Mouse (Mus musculus) neural tube, embryonic 13.5 days (tissue): ENCODE measurements around the gene Rab14. TPM values are rescaled to one million over a fixed set of nuclear protein-coding genes. Genes with fewer than 3 reads are reported as not detected.

Experiments
- ATAC-seq: fragments of 200-750 bp; cut with Nextera tagmentation; 2 replicates; pipeline ENCODE4 v1.8.0; 2017; ENCODE audit warnings: low read depth, mild to moderate bottlenecking, moderate TSS enrichment, moderate library complexity
- H3K27ac ChIP-seq: fragments of 300-500 bp; sonication (generic); replicated peaks from 2 replicates; pipeline ENCODE4 v1.5.1; 2015; ENCODE audit warnings: moderate library complexity, mild to moderate bottlenecking, inconsistent platforms
- H3K27me3 ChIP-seq: fragments of 300-500 bp; sonication (generic); 2 replicates; pipeline ENCODE4 v1.6.1; 2015; ENCODE audit warnings: mild to moderate bottlenecking, inconsistent platforms
- H3K36me3 ChIP-seq: fragments of 300-500 bp; sonication (generic); 2 replicates; pipeline ENCODE4 v1.6.1; 2015; ENCODE audit warnings: mild to moderate bottlenecking, inconsistent platforms
- H3K4me1 ChIP-seq: fragments of 300-500 bp; sonication (generic); replicated peaks from 2 replicates; pipeline ENCODE4 v1.6.1; 2015; ENCODE audit warnings: inconsistent platforms
- H3K4me2 ChIP-seq: fragments of 300-500 bp; sonication (generic); 2 replicates; pipeline ENCODE4 v1.6.1; 2015; ENCODE audit warnings: inconsistent platforms, mild to moderate bottlenecking, moderate library complexity
- H3K4me3 ChIP-seq: fragments of 300-500 bp; sonication (generic); 2 replicates; pipeline ENCODE4 v1.5.1; 2015; ENCODE audit warnings: mild to moderate bottlenecking, inconsistent platforms
- H3K9ac ChIP-seq: fragments of 300-500 bp; sonication (generic); 2 replicates; pipeline ENCODE4 v1.6.1; 2015; ENCODE audit warnings: moderate library complexity, mild to moderate bottlenecking, inconsistent platforms
- H3K9me3 ChIP-seq: fragments of 300-500 bp; sonication (generic); 2 replicates; pipeline ENCODE4 v1.6.1; 2016; ENCODE audit warnings: inconsistent platforms
- WGBS: fragments of 180-500 bp; shearing (Covaris S2); methylation state at CpG from one replicate; pipeline ENCODE4 v1.1.7; 2015; 5-methylcytosine and 5-hydroxymethylcytosine counted together
- polyA plus RNA-seq: library from polyadenylated mRNA; unstranded; fragments of >200 nt; fragmentation: Nextera tagmentation; extraction: Ambion mirVana; gene quantifications from 2 replicates; pipeline ENCODE4 v1.2.1, GENCODE M21; 2015

Rab14 gene
- 428 and 458 TPM in 2 replicates for polyA plus RNA-seq

DNA sequence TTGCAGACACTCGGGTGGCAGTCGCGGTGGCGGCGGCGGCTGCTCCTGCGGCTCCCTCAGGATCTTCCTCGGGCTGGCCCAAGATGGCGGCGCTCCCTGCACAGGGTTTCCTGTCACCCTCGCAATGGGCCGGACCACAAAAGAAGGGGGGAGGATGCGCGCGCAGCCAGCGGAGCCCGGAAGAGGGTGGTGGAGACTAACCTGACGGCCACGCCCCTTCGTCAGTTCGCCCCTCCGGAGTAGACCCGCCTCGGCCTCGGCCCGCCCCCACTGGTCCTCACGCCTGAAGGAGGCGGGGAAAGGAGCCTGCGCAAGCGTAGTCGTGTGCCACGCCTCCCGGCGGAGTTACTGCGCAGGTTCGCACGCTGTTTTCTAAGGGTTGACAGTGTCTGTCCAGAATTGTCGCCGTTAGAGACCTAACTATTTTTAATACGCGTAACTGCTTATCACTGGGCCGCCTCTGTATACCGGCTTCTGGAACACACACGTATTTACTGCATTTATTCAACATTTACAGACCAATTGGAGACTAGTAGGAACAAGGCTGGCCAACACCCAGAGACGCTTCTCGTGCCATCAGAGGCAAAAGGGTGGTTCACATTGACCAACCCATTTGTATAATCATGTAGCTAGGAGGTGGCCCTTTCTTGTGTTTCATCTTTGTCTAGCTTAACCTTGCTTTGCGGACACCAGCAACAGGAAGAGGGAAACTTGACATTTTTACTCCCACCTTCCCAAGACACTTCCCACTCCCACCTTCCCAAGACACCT lies at the start of gene Rab14:
Rab14 (minus strand) TSS at position 223 of the 771 bp plus-strand sequence.
- Histone ChIP-seq H3K4me3 (peak within 1 kb of the TSS; percentile 86), H3K9ac (peak within 1 kb of the TSS; percentile 100)
- peak; percentile 98 for ATAC-seq

GRCm38 (mm10) chr2:35247763-35248162 lies 46.8 kb upstream of the Rab14 start:
- WGBS = 80% methylated on average over 5 of the region's 5 CpGs
- Histone ChIP-seq H3K4me3 (no peak overlapping the region), H3K4me1 (no peaks in the 10 kb centered on the region), H3K27ac (no peak overlapping the region), H3K36me3 (no peaks in the 10 kb centered on the region), H3K27me3 (0 out of 2 replicates have a peak, but pooled peaks cover 3% of the 10 kb centered on the region), H3K9ac (no peak overlapping the region), H3K9me3 (no peaks in the 10 kb centered on the region), H3K4me2 (no peak overlapping the region)
- ATAC-seq = no peak

More for the DNA sequence above, at the start of gene Rab14:
- H3K4me1 ChIP-seq = peaks cover 34% of the 10 kb centered on the region
- H3K36me3 ChIP-seq = no peaks in the 10 kb centered on the region
- peak within 1 kb of the TSS; percentile 98 for H3K27ac ChIP-seq
- H3K9me3 ChIP-seq = no peaks in the 10 kb centered on the region
- peak within 1 kb of the TSS; percentile 74 for H3K4me2 ChIP-seq
- under 1% methylated on average over 42 of the region's 47 CpGs for WGBS
- 0 out of 2 replicates have a peak, but pooled peaks cover 4% of the 10 kb centered on the region for H3K27me3 ChIP-seq

DNA sequence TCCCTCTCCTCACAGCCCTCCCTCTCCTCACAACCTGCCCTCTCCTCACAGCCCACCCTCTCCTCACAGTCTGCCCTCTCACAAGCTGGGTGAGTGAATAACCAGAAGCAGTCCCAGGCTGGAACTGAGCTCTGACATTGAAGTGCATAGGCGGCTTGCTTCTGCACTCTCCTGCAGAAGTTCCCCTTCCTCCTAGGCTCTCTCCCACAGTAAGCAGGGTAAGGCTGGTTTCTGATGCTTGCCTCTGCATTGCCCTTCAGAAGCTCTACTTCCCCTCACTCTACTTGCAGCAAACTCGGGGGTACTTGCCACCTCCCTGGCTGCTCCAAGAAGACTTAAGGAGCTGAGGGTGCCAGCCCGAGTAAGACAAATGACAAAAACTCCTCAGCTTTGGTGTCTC lies 43.3 kb upstream of the Rab14 start:
- Histone ChIP-seq H3K4me1 (no peaks in the 10 kb centered on the region), H3K9ac (no peak overlapping the region), H3K27ac (no peak overlapping the region), H3K9me3 (no peaks in the 10 kb centered on the region), H3K4me3 (no peak overlapping the region), H3K36me3 (no peaks in the 10 kb centered on the region), H3K27me3 (0 out of 2 replicates have a peak, but pooled peaks cover 3% of the 10 kb centered on the region), H3K4me2 (no peak overlapping the region)
- ATAC-seq = no peak
- WGBS = 56% methylated on average over 3 of the region's 3 CpGs

GRCm38 (mm10) chr2:35235021-35235420 lies 34.1 kb upstream of the Rab14 start:
- WGBS = 58% methylated on average over 6 of the region's 6 CpGs
- no peak for ATAC-seq
- Histone ChIP-seq H3K36me3 (no peaks in the 10 kb centered on the region), H3K27ac (no peak overlapping the region), H3K9me3 (no peaks in the 10 kb centered on the region), H3K4me1 (peaks cover 32% of the 10 kb centered on the region), H3K27me3 (no peaks in the 10 kb centered on the region), H3K9ac (no peak overlapping the region), H3K4me3 (no peak overlapping the region), H3K4me2 (no peak overlapping the region)

DNA sequence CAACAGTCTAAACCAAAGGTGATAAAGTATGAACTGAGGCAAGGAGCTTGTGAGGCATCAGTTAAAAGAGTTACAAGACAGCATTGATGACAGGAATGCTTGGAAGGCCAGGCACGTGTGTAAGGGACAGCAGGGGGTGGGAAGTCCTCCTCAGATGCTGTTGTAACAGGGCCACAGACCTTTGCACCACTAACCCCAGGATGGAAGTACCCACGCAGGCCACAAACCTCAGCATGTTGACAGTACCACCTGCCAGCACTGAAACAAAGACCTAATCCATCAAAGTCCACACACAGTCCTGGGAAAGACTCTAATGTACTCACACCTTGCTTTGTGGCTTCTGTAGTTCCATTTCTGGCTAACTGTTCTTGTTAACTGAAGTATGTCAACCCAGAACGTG lies 33.0 kb upstream of the Rab14 start:
- H3K27me3 ChIP-seq = no peaks in the 10 kb centered on the region
- 24% methylated on average over 3 of the region's 3 CpGs for WGBS
- no peak overlapping the region for H3K4me3 ChIP-seq
- ATAC-seq = no peak
- H3K9me3 ChIP-seq = no peaks in the 10 kb centered on the region
- H3K4me2 ChIP-seq = no peak overlapping the region
- H3K4me1 ChIP-seq = peaks cover 32% of the 10 kb centered on the region
- H3K36me3 ChIP-seq = no peaks in the 10 kb centered on the region
- H3K9ac ChIP-seq = no peak overlapping the region
- H3K27ac ChIP-seq = no peak overlapping the region

DNA sequence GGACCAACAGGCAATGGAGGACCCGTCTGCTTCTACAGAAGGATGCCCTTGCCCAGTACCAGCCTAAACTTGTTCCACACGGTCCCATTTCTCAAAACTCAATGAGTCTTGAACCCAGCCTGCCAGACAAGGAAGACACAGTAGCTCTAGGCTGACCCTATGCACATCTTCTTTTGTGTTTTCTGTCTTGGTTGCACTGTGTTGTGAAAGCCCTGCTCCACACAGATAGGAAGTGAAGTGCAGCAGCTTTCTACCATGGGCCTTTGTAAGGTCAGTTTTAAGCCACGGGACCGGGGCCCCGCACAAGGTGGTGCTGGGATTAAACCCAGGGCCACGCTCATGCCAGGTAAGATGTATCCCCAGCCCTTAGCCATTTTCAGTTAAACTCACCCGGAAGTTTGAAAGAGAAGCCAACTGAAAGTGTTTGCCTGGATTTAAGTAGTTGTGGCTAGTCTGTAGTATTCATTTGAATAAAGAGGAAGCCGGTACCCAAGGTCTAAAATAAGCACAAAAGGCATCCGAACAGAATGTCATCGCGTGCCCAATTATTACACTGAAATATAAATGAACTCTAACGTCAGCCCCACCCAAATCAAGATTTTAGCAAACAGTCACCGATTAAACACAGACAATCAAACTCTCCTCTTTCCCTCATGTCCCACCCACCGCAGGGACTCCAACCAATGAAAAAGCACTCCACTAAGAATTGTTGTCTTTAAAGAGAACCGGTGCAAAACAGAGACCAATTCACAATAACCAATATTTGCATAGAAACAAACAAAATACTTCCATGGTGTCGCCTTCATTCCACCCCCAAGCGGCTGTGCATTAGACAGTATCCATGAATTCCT lies 31.9 kb upstream of the Rab14 start:
- H3K27ac ChIP-seq = no peak overlapping the region
- peaks cover 32% of the 10 kb centered on the region for H3K4me1 ChIP-seq
- H3K9me3 ChIP-seq = no peaks in the 10 kb centered on the region
- H3K4me3 ChIP-seq = no peak overlapping the region
- ATAC-seq = no peak
- H3K27me3 ChIP-seq = no peaks in the 10 kb centered on the region
- H3K4me2 ChIP-seq = no peak overlapping the region
- no peaks in the 10 kb centered on the region for H3K36me3 ChIP-seq
- no peak overlapping the region for H3K9ac ChIP-seq
- 78% methylated on average over 17 of the region's 17 CpGs for WGBS

DNA sequence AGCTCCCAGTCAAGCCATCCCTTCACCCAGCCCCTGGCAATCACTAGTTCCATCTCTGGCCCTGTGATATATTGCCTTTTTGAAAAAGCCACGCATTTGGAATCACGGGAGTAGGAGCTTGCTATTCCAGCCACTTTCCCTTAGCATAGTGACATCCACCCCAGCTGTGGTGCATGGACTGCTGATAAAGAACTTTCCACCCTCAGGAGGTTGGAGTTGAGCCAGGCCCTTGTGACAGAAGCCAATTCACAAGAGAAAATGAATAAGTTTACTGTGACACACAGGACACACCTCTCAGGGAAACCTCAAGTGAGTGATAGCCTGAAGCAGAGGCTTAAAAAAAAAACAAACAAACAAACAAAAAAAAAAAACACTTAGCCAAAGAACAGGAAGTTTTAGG lies 31.0 kb upstream of the Rab14 start:
- H3K4me2 ChIP-seq = no peak overlapping the region
- WGBS = 44% methylated on average over 2 of the region's 2 CpGs
- H3K4me3 ChIP-seq = no peak overlapping the region
- peaks cover 32% of the 10 kb centered on the region for H3K4me1 ChIP-seq
- H3K27me3 ChIP-seq = no peaks in the 10 kb centered on the region
- no peaks in the 10 kb centered on the region for H3K9me3 ChIP-seq
- H3K36me3 ChIP-seq = no peaks in the 10 kb centered on the region
- no peak overlapping the region for H3K9ac ChIP-seq
- ATAC-seq = no peak
- H3K27ac ChIP-seq = no peak overlapping the region

GRCm38 (mm10) chr2:35230215-35230614 lies 29.3 kb upstream of the Rab14 start:
- Histone ChIP-seq H3K9me3 (no peaks in the 10 kb centered on the region), H3K27me3 (no peaks in the 10 kb centered on the region), H3K27ac (no peak overlapping the region), H3K4me2 (no peak overlapping the region), H3K4me3 (no peak overlapping the region), H3K4me1 (peaks cover 30% of the 10 kb centered on the region), H3K9ac (no peak overlapping the region), H3K36me3 (no peaks in the 10 kb centered on the region)
- ATAC-seq = no peak
- WGBS = 28% methylated on average over 8 of the region's 8 CpGs

GRCm38 (mm10) chr2:35228145-35228544 lies 27.2 kb upstream of the Rab14 start:
- no peaks in the 10 kb centered on the region for H3K9me3 ChIP-seq
- no peaks in the 10 kb centered on the region for H3K36me3 ChIP-seq
- H3K4me3 ChIP-seq = no peak overlapping the region
- no peak for ATAC-seq
- WGBS = 60% methylated on average over 4 of the region's 4 CpGs
- no peak overlapping the region for H3K9ac ChIP-seq
- no peak overlapping the region for H3K27ac ChIP-seq
- no peaks in the 10 kb centered on the region for H3K27me3 ChIP-seq
- H3K4me2 ChIP-seq = no peak overlapping the region
- peaks cover 12% of the 10 kb centered on the region; the same call in 1 of the 2 replicates for H3K4me1 ChIP-seq

GRCm38 (mm10) chr2:35224285-35224684 lies 23.4 kb upstream of the Rab14 start:
- ATAC-seq = no peak
- Histone ChIP-seq H3K36me3 (no peaks in the 10 kb centered on the region), H3K27me3 (no peaks in the 10 kb centered on the region), H3K4me2 (no peak overlapping the region), H3K9me3 (no peaks in the 10 kb centered on the region), H3K4me3 (no peak overlapping the region), H3K27ac (no peak overlapping the region), H3K9ac (no peak overlapping the region), H3K4me1 (no peaks in the 10 kb centered on the region)
- 92% methylated on average over 15 of the region's 15 CpGs for WGBS

DNA sequence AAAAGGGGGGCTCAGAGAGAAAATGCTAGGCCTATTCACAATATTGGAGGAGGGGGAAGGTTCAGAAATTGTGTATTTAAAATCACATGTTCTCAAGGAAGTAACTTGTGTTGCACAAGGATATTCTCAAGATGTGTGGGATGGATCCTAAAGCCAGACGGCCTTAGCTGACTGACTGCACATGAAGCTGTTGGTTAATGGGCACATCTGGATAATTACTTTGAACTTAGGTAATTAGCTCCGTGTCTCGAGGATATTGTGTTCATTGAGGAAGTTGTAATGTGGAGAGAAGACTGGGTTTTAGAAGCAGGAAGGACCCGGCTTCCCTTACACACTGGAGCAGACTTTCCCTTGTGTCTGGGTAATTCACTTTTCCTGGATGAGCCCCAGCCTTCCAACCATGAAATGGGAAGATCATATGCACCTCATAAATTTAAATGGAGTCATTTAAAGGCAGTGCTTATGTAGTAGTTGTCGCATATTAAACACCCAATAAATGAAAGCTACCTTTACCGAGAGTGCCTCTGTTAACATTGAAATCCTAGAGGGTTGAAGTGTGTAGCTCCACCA lies 22.0 kb upstream of the Rab14 start:
- WGBS = 49% methylated on average over 6 of the region's 6 CpGs
- H3K9me3 ChIP-seq = no peaks in the 10 kb centered on the region
- no peak overlapping the region for H3K27ac ChIP-seq
- no peaks in the 10 kb centered on the region for H3K4me1 ChIP-seq
- no peak overlapping the region for H3K4me3 ChIP-seq
- no peak overlapping the region for H3K9ac ChIP-seq
- H3K27me3 ChIP-seq = no peaks in the 10 kb centered on the region
- ATAC-seq = peak; percentile 23; the same call in 1 of the 2 replicates
- H3K36me3 ChIP-seq = no peaks in the 10 kb centered on the region
- H3K4me2 ChIP-seq = no peak overlapping the region

GRCm38 (mm10) chr2:35218736-35219135 lies 17.8 kb upstream of the Rab14 start:
- H3K36me3 ChIP-seq = no peaks in the 10 kb centered on the region
- no peak overlapping the region for H3K4me3 ChIP-seq
- no peak for ATAC-seq
- no peak overlapping the region for H3K9ac ChIP-seq
- WGBS = 94% methylated on average over 3 of the region's 3 CpGs
- H3K4me2 ChIP-seq = no peak overlapping the region
- H3K4me1 ChIP-seq = peaks cover 12% of the 10 kb centered on the region
- H3K9me3 ChIP-seq = no peaks in the 10 kb centered on the region
- no peaks in the 10 kb centered on the region for H3K27me3 ChIP-seq
- no peak overlapping the region for H3K27ac ChIP-seq
